Mouse (Mus musculus) limb, embryonic 14.5 days (tissue): ENCODE data around the gene Rasgrp3. TPM values are rescaled to one million over a fixed set of nuclear protein-coding genes. Genes with fewer than 3 reads are reported as not detected.

Source experiments
- ATAC-seq: fragments of 200-750 bp; cut with Nextera tagmentation; 2 replicates; pipeline ENCODE4 v1.8.0; 2017; ENCODE audit warnings: low read depth, moderate number of reproducible peaks, moderate TSS enrichment; ENCODE audit not compliant: low FRiP score
- DNase-seq: peaks from one replicate; pipeline ENCODE4 v3.0.0-alpha.2; 2015; ENCODE audit warnings: low spot score
- H3K27ac ChIP-seq: fragments of 300-500 bp; sonication (generic); replicated peaks from 2 replicates; pipeline ENCODE4 v1.5.1; 2014; ENCODE audit warnings: low read depth, mild to moderate bottlenecking, low read length, moderate library complexity, mixed read lengths
- H3K27me3 ChIP-seq: fragments of 300-500 bp; sonication (generic); 2 replicates; pipeline ENCODE4 v1.6.1; 2014; ENCODE audit warnings: low read length, mixed read lengths; ENCODE audit not compliant: control insufficient read depth, insufficient read depth
- H3K36me3 ChIP-seq: fragments of 300-500 bp; sonication (generic); 2 replicates; pipeline ENCODE4 v1.6.1; 2014; ENCODE audit warnings: mild to moderate bottlenecking, low read length, moderate library complexity, mixed read lengths; ENCODE audit not compliant: control insufficient read depth, insufficient read depth
- H3K4me1 ChIP-seq: fragments of 300-500 bp; sonication (generic); 2 replicates; pipeline ENCODE4 v1.6.1; 2014; ENCODE audit warnings: antibody characterized with exemption, low read length, mixed read lengths; ENCODE audit not compliant: control insufficient read depth, insufficient read depth
- H3K4me2 ChIP-seq: fragments of 300-500 bp; sonication (generic); replicated peaks from 2 replicates; pipeline ENCODE4 v1.6.1; 2014; ENCODE audit warnings: low read depth, mild to moderate bottlenecking, low read length, moderate library complexity; ENCODE audit not compliant: severe bottlenecking
- H3K4me3 ChIP-seq: fragments of 300-500 bp; sonication (generic); replicated peaks from 2 replicates; pipeline ENCODE4 v1.5.1; 2014; ENCODE audit warnings: low read length
- H3K9ac ChIP-seq: fragments of 300-500 bp; sonication (generic); 2 replicates; pipeline ENCODE4 v1.6.1; 2014; ENCODE audit warnings: mild to moderate bottlenecking, low read depth, low read length, moderate library complexity; ENCODE audit not compliant: severe bottlenecking
- H3K9me3 ChIP-seq: fragments of 300-500 bp; sonication (generic); 2 replicates; pipeline ENCODE4 v1.6.1; 2016; ENCODE audit warnings: low read length; ENCODE audit not compliant: control insufficient read depth
- POLR2A ChIP-seq: fragments of 200-500 bp; IDR thresholded peaks from 2 replicates; pipeline ENCODE4 v1.8.0; 2012; ENCODE audit warnings: inconsistent platforms, mild to moderate bottlenecking, moderate library complexity, borderline replicate concordance; ENCODE audit not compliant: insufficient read depth, insufficient read length; ENCODE audit errors: extremely low read depth
- WGBS: fragments of 180-500 bp; shearing (Covaris S2); extraction: QIAGEN DNeasy Blood & Tissue Kit; methylation state at CpG from one replicate; pipeline ENCODE4 v1.1.7; 2014; 5-methylcytosine and 5-hydroxymethylcytosine counted together
- polyA plus RNA-seq, 2 experiments: library from polyadenylated mRNA; depleted of rRNA in 1 of 2; stranded (reverse) in 1 of 2; unstranded in 1 of 2; fragments of >200 nt; fragmentation: Nextera tagmentation in 1 of 2; extraction: Ambion mirVana in 1 of 2; gene quantifications; 2 replicates each; pipeline versions ENCODE4 v1.2.1 to v1.2.3; 2012 to 2014

The Rasgrp3 gene
- polyA plus RNA-seq, 2 experiments, result 9.3 to 13.9 TPM

DNA sequence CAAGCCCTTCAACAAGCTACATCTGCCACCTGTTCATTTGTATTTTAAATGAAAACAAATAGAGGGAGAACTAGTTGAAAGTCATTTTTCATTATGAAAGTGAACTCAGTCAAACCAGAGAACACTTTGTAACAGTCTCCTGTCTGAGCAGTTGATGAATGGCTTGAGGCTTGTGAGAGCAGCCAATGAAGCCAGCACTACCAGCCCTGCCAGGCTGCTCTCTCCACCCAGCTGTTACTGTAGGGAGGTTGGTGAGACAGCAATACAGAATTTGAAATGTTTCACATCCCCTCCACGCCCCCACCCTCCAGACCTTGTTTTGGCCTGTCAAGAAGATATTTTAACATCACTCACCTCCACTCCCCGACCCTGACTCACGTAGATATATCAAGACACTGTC is 18.8 kb upstream of the Rasgrp3 start:
- Histone ChIP-seq H3K9me3 (no peaks in the 10 kb centered on the region; the same call in 1 of the 2 replicates), H3K27me3 (no peaks in the 10 kb centered on the region), H3K9ac (no peak overlapping the region), H3K4me3 (no peak overlapping the region), H3K4me1 (no peaks in the 10 kb centered on the region), H3K36me3 (no peaks in the 10 kb centered on the region), H3K27ac (no peak overlapping the region), H3K4me2 (no peak overlapping the region)
- WGBS, result 59% methylated on average over 3 of the region's 3 CpGs
- TF ChIP-seq POLR2A, result no peak
- ATAC-seq, result no peak
- DNase-seq, result no peak

DNA sequence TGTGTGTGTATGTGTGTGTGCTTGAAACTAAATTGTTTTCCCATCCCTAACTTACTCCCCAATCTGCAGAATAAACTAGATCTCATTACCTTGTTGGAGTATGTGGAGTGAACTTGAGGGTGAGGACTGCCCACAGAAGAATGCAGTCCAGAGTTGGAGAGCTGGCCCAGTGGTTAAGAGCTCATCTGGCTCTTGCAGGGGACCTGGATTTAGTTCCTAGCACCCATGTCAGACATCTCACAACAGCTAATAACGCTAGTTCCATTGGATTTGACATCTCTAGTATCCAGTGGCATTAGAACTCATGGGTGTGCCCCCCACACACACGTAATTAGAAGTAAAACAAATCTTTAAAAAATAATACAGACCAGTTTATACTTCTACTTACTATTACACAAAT is 1.5 kb upstream of the Rasgrp3 start:
- H3K9me3 ChIP-seq, result no peaks in the 10 kb centered on the region
- no peaks in the 10 kb centered on the region for H3K27me3 ChIP-seq
- WGBS, result 90% methylated on average over 2 of the region's 2 CpGs
- no peak overlapping the region for H3K9ac ChIP-seq
- no peak for ATAC-seq
- TF ChIP-seq POLR2A, result no peak
- no peak for DNase-seq
- no peak overlapping the region for H3K4me3 ChIP-seq
- H3K4me1 ChIP-seq, result no peaks in the 10 kb centered on the region
- no peak overlapping the region for H3K4me2 ChIP-seq
- no peak overlapping the region for H3K27ac ChIP-seq
- H3K36me3 ChIP-seq, result no peaks in the 10 kb centered on the region

DNA sequence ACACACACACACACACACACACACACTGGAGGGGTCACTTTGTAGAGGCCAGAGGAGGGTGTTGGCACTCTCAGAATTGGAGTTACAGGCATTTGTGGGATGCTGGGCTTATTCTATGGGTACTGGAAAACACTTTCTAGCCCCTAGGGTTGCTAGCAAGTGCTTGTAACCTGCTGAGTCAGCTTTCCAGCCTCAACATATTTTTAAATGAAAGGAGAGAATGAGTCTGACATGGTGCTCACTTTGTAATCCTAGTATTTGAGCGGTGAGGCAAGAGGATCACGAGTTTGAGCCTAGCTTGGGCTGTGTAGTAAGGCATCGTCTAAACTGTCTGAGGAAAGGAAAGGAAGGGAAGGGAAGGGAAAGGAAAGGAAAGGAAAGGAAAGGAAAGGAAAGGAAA is 825 bp upstream of the Rasgrp3 start:
- Histone ChIP-seq H3K36me3 (no peaks in the 10 kb centered on the region), H3K27ac (no peak overlapping the region), H3K9me3 (no peaks in the 10 kb centered on the region), H3K4me3 (no peak overlapping the region), H3K4me1 (no peaks in the 10 kb centered on the region), H3K9ac (no peak overlapping the region), H3K4me2 (no peak overlapping the region), H3K27me3 (no peaks in the 10 kb centered on the region)
- WGBS, result 66% methylated on average over 3 of the region's 3 CpGs
- ATAC-seq (no peak), DNase-seq (no peak)
- TF ChIP-seq POLR2A, result no peak

DNA sequence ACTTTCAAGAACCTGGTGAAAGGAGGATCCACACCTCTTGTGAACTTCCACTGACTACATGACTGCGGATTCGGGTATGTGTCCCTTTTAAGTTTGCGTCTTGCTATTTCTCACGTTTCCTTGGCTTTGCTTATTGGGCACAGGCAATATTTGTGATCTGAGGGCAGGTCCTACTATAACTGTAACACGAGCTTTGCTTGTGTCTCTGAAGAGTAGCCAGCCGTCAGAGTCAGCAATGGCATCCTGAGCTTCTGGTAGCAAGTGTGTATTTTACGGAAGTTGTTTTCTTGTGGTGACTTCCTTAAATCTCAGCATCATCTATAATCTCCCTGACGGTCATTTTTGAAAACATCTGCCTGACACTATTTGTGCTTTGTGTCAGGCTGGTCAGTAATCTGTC is 399 bp downstream of the Rasgrp3 start:
- TF ChIP-seq POLR2A, result no peak
- no peaks in the 10 kb centered on the region for H3K27me3 ChIP-seq
- WGBS, result 72% methylated on average over 8 of the region's 8 CpGs

DNA sequence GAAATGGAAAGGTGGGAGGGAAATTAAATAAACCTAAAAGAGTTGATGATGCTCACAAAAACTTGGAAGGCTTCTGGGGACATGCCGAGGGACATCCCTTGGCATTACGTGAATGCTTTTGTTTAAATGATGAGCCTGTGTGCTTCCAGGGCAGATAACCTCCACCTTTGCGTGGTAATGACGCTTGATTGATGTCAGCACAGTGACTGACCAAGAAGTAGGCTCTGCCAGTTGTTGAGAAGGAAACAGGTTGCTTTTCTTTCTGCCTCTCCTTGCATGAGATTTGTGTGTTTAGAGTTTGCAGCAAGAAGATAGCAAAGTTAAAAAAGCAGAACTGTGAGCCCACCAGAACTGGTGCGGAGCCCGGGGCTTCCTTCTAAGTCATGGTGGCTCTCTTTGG is 1.1 kb downstream of the Rasgrp3 start:
- WGBS, result 84% methylated on average over 6 of the region's 6 CpGs
- Histone ChIP-seq H3K27me3 (no peaks in the 10 kb centered on the region), H3K4me3 (no peak overlapping the region), H3K4me1 (0 out of 2 replicates have a peak, but pooled peaks cover 3% of the 10 kb centered on the region), H3K9ac (no peak overlapping the region), H3K9me3 (no peaks in the 10 kb centered on the region), H3K4me2 (no peak overlapping the region), H3K36me3 (no peaks in the 10 kb centered on the region), H3K27ac (no peak overlapping the region)
- ATAC-seq (no peak), DNase-seq (no peak)
- TF ChIP-seq POLR2A, result no peak

More for the DNA sequence above, 399 bp downstream of the Rasgrp3 start:
- Histone ChIP-seq H3K4me3 (peak overlapping the region; percentile 2; the same call in 1 of the 2 replicates), H3K9me3 (no peaks in the 10 kb centered on the region), H3K36me3 (no peaks in the 10 kb centered on the region), H3K4me1 (0 out of 2 replicates have a peak, but pooled peaks cover 2% of the 10 kb centered on the region), H3K9ac (no peak overlapping the region), H3K4me2 (no peak overlapping the region), H3K27ac (no peak overlapping the region; the same call in 1 of the 2 replicates)
- no peak for DNase-seq
- no peak for ATAC-seq
